Mouse (Mus musculus) thymus, postnatal 14 days (tissue): ENCODE data around the gene Glp2r.

Experiments used
- DNase-seq: peaks from one replicate; pipeline ENCODE4 v3.0.0; 2021

Gene Glp2r

DNA sequence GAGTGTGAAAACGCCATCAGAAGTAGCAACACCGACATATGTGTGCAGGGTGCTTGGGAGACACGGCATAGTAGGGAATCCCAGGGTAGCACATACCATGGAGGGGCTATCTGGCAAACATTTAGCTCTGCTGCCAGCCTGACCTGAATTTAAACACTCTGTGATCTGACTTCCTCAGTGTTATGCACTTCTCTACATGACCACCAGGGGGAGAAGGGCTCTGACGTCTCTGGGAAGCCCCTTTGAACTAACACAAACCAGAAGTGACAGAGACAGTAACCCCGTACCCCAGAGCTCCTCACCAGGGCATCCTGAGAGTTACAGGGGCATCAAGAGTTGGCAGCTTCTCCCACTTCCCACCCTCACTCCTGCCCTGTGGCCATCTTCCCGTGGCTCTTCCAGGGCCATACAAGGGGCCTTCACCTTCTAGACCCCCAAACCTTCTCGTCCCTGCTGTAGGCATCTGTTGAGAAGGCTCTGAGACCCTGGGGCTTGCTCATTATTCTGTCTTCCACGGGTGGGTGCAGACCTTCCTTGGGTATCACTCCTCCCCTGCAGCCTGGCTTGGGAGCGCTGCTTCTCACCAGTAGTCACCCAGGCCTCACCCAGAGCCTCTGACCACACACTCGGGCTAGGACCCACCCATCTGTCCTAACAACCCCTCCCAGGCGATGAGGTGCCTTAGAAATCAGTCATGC is 113.1 kb downstream of the Glp2r start:
- peak; percentile 59 for DNase-seq

DNA sequence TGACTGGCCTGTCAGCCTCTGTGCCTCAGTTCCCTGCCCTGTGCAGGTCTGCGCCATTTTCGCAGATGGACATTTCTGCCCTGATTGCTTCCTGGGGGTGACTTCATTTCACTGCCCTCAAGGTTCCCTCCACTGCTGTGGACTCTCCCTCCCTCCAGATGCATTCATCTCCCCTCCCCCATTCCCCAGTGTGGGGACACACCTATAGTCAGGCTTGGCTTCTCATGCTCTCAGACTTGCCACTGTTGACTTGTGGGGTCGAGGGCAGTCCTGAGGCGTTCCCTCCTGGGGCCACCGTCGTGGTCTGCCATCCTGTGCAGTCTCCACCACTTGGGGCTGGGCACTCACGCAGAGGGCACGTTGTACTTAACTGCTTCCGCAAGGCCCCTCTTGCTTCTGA is 114.1 kb downstream of the Glp2r start:
- DNase-seq, result no peak

DNA sequence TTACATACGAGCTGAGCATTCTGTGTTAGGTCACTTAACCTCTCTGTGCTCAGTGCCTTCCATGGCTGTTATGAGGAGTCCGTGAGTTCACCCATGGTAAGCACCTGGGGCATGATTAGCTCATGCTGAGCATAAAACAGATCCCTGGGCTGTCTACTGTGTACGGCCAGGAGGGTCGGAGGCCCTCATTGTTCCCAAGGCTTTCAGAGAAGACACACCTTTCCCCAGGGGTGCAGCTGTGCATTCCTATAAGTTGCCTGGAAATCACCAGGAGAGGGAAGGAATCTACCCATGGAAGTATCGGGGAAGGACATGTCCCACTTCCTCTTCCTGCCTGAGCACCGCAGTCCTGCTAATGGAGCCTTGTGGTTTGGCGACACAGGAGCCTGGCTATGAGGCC is 114.6 kb downstream of the Glp2r start:
- DNase-seq, result no peak

DNA sequence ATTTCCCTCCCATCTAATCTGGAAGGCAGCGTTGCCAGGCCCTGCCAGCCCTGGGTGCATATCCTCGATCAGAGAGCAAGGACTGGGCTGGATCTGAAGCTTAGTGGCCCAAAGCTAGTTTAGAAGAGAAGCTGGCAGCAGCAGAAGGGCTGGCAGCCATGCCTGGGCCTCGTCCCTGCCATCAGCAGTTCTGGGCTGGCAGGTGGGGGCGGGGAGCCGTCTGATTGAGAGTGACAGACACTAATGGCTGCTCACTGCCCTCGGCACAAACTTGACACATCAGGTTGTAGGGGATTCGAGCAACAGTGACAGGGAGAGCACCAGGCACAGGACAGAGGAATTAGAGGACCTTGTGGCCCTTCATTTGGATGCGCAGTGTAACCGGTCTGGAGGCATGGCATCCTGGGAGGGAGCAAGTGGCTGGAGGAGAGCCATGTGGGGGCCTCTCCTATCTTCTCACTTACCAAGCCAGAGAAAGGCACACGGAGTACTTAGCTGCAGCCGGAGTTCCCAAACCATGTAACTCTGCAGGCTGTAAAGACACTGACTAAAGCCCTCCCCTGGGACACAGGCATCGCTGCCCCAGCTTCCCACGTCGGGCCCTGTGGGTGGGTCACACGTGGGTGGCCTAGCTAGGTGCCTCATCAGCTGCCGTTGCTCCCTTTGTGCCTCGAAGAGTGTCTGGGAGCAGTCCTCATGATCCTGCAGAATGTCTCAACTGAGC is 115.6 kb downstream of the Glp2r start:
- DNase-seq, result no peak

DNA sequence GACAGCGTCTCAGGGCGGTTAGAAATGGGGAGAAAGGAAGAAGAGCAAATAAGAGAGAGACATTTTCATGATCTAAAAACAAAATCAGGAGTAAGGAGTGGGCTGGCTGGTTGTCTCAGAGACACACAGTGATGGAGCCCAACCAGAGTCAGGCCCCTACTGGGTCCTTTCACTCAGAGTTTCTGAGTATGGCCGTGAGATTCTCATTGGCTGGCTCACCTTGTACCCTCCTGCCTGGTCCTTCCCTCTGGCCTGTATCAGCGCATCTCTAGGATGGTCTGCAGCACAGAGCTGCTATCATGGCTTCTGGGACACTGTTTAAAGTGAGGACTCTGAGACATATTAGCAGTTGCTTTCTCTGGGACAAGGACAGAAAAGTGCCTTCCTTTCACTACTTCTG is 116.4 kb downstream of the Glp2r start:
- no peak for DNase-seq

DNA sequence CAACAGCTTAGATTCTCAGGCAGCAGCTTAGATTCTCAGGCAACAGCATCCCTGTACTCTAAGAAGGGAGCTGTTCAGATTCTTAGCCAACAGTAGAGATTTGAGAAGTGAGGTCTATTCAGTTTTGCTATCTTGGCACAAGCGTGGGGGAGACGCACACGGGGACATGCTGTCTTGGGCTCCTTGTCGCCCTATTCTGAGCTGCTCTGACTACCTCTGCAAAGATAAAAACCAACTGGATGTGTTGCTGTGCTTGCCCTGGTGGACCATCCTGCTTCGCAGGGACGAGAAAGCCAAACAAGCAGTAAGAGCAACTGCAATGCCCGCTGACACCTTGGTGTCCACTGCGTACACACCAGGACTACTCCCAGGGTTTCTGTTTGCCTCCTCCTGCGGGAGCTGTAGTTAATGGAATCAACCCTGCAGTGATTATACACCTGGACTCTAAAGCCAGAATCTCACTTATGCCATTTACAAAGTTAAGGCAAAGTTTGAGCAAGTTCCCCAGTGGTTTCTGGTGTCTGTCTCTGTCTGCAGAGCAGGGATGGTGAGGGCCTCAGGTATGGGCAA is 117.3 kb downstream of the Glp2r start:
- no peak for DNase-seq

DNA sequence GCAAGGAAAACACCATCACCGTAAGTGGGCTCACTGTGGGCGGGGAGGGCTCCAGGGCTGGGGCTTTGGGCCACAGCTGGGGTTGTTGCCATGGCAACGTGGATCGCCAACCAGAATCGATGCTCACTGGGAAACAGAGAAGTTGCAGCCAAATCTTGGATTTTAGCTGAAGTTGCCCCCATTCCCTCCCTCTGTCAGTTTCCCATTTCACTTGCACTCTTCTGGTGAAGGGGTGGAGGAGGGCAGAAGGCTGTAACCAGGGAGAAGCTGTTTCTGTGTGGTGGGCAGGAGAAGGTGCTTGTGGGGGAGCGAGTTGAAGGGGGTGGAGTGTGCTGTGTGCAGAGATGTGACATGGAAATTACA is 118.1 kb downstream of the Glp2r start:
- no peak for DNase-seq

DNA sequence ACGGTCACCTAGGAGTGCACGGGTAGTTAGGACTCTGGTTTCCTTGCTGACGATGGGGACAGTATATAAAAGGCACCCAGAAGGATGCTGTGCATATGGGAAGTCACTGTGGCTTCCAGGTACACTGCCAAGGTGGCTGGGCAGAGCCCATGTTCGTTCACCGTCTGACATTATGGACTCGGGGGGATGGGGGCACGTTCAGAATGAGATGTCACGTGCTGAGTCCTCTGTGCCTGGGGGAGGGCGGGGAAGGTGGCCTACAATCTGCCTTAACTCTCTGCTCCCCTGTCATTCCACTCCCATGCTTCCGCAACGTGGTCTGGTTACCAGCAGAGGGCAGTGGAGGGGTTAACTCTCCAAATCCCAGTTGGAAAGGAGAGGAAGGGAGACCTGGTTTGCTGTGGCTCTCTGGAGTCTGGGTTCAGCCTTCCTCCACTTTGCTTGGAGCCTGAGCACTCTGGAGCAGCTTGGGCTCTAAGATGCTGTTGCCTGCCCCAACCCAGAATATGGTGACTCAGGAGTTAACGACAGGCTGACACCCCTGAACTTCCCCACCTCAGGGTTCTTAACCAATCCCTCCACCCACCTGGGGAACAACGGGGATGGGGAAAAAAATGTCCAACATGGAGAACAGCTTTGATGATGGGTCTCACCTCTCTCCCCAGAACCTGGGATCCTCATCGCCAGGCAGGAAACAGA is 118.6 kb downstream of the Glp2r start:
- peak; percentile 16 for DNase-seq

DNA sequence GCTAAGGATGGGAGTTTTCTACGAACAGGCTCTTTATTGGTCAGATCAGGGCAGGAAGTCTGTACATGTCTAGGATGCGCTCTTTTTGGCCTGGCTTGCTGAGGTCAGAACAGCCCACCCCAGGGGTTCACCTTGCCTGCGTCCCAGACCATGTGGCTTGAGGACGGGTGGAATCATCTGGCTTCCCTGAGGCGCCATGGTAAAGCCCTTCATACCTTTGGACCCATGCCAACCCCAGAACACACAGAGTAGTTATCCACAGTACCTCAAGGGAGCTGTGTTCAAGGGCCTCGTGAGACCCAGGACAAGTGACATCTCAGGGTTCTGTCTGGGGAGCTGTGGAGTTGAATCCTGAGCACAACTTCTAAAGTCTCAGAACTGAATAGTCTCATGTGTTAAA is 119.2 kb downstream of the Glp2r start:
- DNase-seq, result no peak

DNA sequence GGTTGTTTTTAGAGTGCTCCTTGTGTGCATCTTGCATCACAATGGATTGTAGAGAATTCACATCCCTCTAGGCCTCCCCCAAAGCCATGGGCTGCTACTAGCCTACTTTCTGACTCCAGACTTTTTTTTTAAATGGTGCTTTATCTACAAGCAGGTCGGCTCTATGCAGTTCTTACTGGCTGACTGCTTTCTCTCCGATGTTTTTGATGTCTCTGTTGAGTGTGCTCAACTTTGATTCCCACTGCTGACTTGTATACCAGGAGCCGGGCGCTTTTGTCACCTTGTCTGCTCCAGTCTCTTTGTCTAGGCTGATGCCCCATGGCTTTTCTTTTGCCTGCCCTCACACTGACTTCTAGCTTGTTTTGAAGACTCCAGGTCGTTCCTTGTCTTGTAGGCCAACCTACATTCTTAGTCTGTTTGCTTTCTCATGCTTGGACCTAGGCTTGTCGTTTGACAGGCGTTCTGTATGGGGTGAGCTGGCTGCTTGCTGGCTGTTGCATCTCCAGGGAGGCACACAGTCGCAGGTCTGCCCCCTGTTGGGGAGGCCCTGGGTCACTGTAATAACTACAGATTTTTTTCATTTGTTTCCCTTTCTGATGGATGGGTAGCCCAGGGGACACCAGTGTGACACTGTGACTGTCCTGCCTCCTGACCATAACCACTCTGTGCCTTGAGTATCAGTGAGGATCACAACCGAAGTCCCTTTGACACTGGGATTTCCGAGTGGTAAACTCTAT is 120.8 kb downstream of the Glp2r start:
- no peak for DNase-seq

DNA sequence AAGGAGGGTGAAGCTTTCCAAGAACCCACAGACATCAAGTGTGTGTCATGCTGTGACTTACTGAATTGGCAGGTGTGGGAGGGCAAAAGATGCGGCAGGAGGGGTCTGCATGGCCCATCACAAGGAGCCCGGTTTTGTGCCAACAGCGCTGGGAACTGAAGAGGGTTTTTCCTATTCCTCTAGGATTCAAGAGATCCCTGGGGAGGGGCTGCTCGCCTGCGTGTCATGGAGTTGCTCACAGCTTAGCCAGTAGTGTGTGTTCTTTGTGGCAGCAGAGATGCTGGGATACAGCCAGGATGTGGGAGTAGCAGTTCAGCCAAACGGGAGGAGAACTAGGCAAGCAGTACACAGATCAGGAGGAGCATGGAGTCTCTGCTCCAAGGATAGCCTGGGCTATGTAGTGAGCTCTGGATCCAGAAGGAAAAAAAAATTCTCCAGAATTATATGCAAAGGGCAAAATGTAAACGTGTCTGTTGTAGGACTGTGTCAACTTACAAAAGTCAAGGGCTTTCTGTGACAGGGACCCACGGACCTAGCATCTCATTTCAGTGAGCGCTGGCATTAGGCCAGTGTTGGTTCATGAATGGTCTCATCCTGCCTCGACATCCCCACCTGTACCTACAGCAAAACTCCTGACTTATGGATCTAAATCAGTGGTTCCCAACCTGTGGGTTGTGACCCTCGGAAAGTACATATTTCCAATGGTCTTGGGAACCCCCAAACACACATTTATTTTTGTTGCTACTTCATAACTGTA is 122.1 kb downstream of the Glp2r start:
- DNase-seq, result no peak

DNA sequence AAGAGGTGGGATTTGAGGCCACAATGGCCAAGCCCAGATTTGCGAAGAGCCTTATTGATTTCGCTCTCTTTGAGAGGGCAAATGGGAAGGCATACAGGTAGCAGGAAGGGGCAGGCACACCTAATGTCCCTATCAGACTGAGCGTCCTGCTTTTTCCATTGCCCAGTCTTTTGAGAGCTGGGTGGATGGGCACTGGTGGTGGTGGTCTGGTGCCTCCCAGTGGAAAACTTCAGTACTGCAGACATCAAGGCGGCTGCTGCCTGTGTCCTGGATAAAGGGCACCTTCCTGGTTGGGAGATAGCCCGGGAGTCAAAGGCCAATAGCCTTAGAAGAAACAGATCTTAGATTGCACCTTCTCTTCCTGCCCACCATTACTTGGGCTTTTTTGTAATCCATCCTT is 123.2 kb downstream of the Glp2r start:
- DNase-seq, result peak; percentile 37

DNA sequence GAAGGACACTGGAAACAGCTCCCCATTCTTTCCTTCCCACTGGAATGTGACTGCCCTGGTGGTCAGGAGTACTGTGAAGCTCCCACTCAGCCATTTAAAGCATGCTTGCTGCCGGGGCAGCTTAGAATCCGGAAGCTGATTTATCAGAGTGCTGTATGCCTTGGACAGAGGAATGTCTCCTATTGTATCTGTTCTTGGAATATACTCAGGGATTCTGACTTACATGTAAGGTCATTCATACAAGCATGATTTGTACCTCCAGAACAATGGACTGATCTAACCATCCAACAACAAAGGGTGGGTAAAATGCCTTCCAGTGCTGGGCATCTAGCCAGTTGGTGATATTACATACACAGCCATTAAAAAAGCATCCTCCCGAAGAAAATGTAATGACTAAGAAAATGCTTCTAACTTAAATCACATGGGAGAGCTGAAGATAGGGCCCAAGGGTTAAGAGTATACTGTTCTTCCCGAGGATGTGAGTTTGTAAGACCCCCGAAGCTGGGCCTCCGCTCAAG is 126.3 kb downstream of the Glp2r start:
- DNase-seq, result no peak

DNA sequence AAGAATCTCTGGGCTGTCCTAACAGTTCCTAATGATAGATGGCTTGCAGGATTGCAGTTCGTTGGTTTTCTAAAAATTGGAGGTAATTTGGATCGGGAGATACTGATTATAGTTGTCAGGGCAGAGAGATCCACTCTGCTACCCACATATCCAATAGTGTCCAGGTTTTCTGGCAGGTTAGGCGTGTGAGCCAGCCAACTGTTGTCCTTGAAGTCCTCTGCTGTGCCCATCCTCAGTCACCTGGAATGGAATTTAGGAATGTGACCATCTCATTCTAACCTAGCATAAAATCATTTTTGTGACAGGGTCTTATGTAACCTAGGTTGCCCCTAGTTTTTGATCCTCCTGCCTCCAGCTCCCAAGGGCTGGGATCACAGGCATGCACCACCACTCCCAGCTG is 127.5 kb downstream of the Glp2r start:
- no peak for DNase-seq

DNA sequence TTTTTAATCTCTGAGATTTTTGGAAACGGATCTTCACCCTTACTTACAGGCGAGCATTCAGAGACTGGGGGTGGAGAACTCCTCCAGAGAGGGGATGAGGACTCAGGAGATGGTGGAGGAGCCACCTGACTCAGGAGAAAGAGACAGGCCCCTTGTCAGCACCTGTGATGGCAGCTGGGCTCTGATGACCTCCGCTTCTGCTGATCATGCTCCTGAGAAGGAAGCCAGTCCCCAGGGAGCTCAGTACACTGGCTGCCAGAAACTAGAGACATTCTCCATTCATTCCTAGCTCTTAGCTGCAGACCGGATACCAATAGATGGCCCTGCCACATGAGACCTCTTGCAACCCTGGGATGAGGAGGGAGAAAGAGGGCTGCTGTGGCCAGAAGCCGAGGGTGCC is 128.1 kb downstream of the Glp2r start:
- no peak for DNase-seq

DNA sequence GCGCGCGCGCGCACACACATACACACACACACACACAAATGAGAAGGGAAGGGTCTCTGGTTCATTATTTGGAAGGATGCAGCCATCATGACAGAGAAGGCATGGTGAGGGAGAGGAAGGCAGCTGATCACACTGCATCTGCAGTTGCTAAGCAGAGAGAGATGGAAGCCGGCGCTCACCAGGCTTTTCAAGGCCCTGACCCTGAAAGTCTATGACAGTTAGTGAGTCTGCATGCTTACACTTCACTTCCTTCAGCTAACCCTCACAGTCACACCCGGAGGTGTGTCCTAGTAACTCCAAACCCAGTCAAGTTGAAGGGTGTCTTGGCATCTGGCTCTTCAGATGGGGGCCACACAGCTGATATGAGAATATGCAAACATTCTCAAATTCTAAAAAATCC is 128.5 kb downstream of the Glp2r start:
- no peak for DNase-seq

DNA sequence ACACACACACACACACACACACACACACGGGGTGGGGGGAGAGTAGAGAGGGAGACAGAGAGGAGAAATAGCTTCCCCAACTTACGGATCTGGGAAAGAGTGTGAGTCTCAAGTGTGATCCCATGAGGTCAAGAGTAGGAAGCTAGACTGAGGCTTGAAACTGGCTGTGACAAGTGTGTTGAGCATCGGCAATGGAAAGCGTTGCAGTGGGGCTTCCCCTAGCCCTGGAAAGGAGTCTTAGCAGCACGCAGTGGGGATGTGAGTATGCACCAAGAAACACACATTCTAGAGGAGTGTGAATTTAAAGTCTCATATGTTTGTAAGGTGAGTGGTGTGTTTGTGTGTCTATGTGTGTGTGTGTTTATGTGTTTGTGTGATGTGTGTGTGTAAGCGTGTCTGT is 130.7 kb downstream of the Glp2r start:
- DNase-seq, result no peak

DNA sequence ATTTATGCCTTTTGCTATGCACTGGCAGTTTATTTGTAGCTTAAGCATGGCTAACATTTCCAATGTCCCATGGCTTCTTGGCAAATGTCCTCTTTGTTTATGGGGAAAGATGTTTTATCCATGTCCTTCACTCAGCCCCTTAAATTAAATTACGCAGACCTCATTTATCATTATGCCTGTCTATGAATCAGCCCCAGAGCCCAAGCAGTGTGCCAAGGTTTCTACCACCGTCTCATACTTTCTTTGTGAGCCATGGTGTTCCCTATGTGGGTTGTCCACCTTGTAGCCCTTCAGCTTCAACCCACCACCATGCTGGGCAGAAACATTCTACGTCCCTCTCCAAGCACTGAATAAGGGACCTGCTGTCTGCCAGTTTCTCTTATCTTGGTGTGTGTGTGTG is 132.6 kb downstream of the Glp2r start:
- no peak for DNase-seq

DNA sequence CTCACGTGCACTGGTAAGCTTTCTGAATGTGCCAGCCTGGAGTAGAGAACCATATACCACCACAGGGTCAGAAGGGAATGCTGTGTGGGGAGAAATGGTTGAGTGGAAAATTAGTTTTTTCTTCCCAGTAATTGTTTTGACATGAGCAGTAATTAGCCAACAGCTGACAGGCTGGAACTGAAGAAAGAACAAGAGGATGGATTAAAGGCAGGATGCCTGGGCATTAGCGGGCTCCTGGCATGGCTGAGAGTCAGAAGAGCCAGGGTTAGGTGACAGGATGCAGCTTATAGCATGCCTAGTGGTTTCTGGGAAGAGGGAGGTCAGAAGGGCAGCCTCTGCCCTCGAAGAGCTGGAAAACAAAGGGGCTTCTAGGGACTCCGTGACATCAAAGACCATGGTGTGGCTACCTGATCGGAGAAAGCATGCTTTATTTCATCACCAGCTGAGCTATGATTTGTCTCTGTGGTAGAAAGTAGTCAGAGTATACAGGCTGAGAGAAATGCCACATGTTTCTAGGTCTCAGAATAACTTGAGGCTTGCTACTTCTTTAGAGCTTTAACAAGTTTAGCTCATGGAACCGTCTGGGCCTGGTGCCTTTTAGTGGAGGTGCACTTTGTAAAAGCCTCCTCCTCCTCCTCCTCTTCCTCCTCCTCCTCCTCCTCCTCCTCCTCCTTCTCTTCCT is 133.9 kb downstream of the Glp2r start:
- DNase-seq, result no peak

DNA sequence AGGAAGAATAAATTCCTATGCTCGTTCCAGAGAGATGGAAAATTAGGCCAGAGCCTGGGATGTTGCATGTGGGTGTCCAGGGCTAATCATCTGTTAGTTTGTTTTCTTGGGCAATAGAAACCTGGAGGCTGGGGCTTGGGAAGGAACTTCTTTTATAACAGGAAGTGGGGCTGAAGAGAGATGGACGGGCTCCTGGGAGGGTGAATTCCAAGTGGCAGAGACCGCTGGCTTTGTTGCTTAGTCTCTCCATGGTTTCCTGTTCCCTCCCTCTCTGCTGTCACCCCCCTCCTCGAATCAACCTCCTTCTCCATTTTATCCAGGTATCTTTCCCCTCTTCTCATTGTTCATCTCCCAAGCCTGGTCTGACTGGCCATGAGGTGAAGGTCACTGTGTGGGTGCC is 134.8 kb downstream of the Glp2r start:
- DNase-seq, result no peak

DNA sequence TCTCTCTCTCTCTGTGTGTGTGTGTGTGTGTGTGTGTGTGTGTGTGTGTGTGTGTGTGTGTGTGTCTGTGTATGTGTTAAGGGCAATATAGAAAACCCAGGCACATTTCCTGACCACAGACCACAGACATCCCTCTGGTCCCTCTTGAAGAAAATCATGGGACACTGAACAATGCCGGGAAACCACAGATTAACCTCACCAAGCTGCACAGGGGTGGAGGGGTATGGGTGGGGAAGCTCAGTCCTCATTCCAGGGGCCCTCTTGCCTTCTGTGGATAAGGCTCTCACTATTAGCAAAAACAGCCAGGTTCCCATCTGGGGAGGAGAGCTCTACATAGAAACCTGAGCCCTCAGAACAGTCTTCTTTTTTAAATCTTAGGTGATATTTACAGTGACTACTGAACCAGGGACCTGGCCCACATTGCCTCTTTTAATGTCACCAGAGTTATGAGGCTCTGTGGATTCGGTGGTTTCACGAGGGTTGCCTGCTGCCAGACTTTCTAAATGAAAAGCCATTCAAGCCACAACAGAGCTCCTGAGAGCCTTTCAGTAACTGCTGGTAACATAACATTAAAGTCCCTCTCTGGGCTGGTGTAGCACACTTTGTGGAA is 137.2 kb downstream of the Glp2r start:
- DNase-seq, result no peak
